Mouse (Mus musculus): ENCODE measurements around the gene Tax1bp3. TPM values are rescaled to one million over a fixed set of nuclear protein-coding genes. Genes with fewer than 3 reads are reported as not detected.

Gene Tax1bp3
- polyA plus RNA-seq, 1 experiment from 2014 or later, result 193 TPM

GRCm38 (mm10) chr11:73185872-73186615 is 9.2 kb downstream of the Tax1bp3 start:
- Histone ChIP-seq H3K27me3 (no peaks in the 10 kb centered on the region), H3K36me3 (peaks cover 85% of the 10 kb centered on the region), H3K9me3 (no peaks in the 10 kb centered on the region), H3K9ac (replicated peaks) (no peak overlapping the region), H3K4me1 (replicated peaks) (no peaks in the 10 kb centered on the region), H3K27ac (no peak overlapping the region), H3K4me3 (replicated peaks) (no peak overlapping the region), H3K4me2 (replicated peaks) (no peak overlapping the region)
- WGBS, result 94% methylated on average over 10 of the region's 10 CpGs
- no peak; the same call in 1 of the 2 replicates for ATAC-seq

GRCm38 (mm10) chr11:73187231-73187630 is 10.3 kb downstream of the Tax1bp3 start:
- Histone ChIP-seq H3K4me2 (replicated peaks) (no peak overlapping the region), H3K9ac (replicated peaks) (no peak overlapping the region), H3K36me3 (peaks cover 95% of the 10 kb centered on the region), H3K9me3 (no peaks in the 10 kb centered on the region), H3K4me3 (replicated peaks) (no peak overlapping the region), H3K27me3 (no peaks in the 10 kb centered on the region), H3K4me1 (replicated peaks) (no peaks in the 10 kb centered on the region), H3K27ac (no peak overlapping the region)
- ATAC-seq, result no peak
- WGBS, result 89% methylated on average over 6 of the region's 6 CpGs

- H3K4me1 ChIP-seq (replicated peaks), result peaks cover 16% of the 10 kb centered on the region
- H3K9me3 ChIP-seq, result no peaks in the 10 kb centered on the region
- no peaks in the 10 kb centered on the region for H3K27me3 ChIP-seq
- no peak overlapping the region for H3K9ac ChIP-seq (replicated peaks)
- H3K36me3 ChIP-seq, result peaks cover 60% of the 10 kb centered on the region
- H3K4me3 ChIP-seq (replicated peaks), result no peak overlapping the region
- no peak overlapping the region for H3K4me2 ChIP-seq (replicated peaks)
- H3K27ac ChIP-seq, result no peak overlapping the region
- WGBS, result 82% methylated on average over 6 of the region's 6 CpGs
- ATAC-seq, result no peak
Measured at GRCm38 (mm10) chr11:73193047-73193446, 16.2 kb downstream of the Tax1bp3 start.

- 83% methylated on average over 2 of the region's 2 CpGs for WGBS
- H3K4me3 ChIP-seq (replicated peaks), result no peak overlapping the region
Measured at GRCm38 (mm10) chr11:73194444-73194843, 17.6 kb downstream of the Tax1bp3 start.

GRCm38 (mm10) chr11:73198190-73198589 is 21.3 kb downstream of the Tax1bp3 start:
- Histone ChIP-seq H3K36me3 (peaks cover 10% of the 10 kb centered on the region), H3K9ac (replicated peaks) (peak overlapping the region; percentile 84), H3K4me1 (replicated peaks) (peaks cover 28% of the 10 kb centered on the region), H3K4me3 (replicated peaks) (peak overlapping the region; percentile 74), H3K27ac (no peak overlapping the region), H3K27me3 (no peaks in the 10 kb centered on the region), H3K4me2 (replicated peaks) (peak overlapping the region; percentile 91), H3K9me3 (no peaks in the 10 kb centered on the region)
- ATAC-seq, result no peak
- WGBS, result 2% methylated on average over 1 of the region's 1 CpGs

More at GRCm38 (mm10) chr11:73194444-73194843, 17.6 kb downstream of the Tax1bp3 start:
- Histone ChIP-seq H3K27me3 (no peaks in the 10 kb centered on the region), H3K4me2 (replicated peaks) (no peak overlapping the region), H3K9me3 (no peaks in the 10 kb centered on the region), H3K36me3 (peaks cover 46% of the 10 kb centered on the region), H3K9ac (replicated peaks) (no peak overlapping the region), H3K27ac (no peak overlapping the region), H3K4me1 (replicated peaks) (peaks cover 21% of the 10 kb centered on the region)
- no peak for ATAC-seq

GRCm38 (mm10) chr11:73198603-73199229 is 21.8 kb downstream of the Tax1bp3 start, which contains the start of gene Ctns:
TSS of gene Ctns (minus strand) at chr11:73199042.
- Histone ChIP-seq H3K27me3 (no peaks in the 10 kb centered on the region), H3K36me3 (peaks cover 10% of the 10 kb centered on the region), H3K9ac (replicated peaks) (peak within 1 kb of the TSS; percentile 84), H3K27ac (peak within 1 kb of the TSS; percentile 56; the same call in 1 of the 2 replicates), H3K4me3 (replicated peaks) (peak within 1 kb of the TSS; percentile 74), H3K4me2 (replicated peaks) (peak within 1 kb of the TSS; percentile 91), H3K9me3 (no peaks in the 10 kb centered on the region), H3K4me1 (replicated peaks) (peaks cover 28% of the 10 kb centered on the region)
- peak; percentile 97 for ATAC-seq
- under 1% methylated on average over 22 of the region's 22 CpGs for WGBS

GRCm38 (mm10) chr11:73199230-73199712 is 22.4 kb downstream of the Tax1bp3 start, which contains the start of gene Shpk:
TSS of gene Shpk (plus strand) at chr11:73199460.
- peaks cover 28% of the 10 kb centered on the region for H3K4me1 ChIP-seq (replicated peaks)
- H3K36me3 ChIP-seq, result peaks cover 10% of the 10 kb centered on the region
- peak; percentile 97 for ATAC-seq
- WGBS, result under 1% methylated on average over 32 of the region's 32 CpGs
- peak within 1 kb of the TSS; percentile 74 for H3K4me3 ChIP-seq (replicated peaks)
- H3K27me3 ChIP-seq, result no peaks in the 10 kb centered on the region
- H3K9ac ChIP-seq (replicated peaks), result peak within 1 kb of the TSS; percentile 84
- H3K27ac ChIP-seq, result peak within 1 kb of the TSS; percentile 56; the same call in 1 of the 2 replicates
- no peaks in the 10 kb centered on the region for H3K9me3 ChIP-seq
- peak within 1 kb of the TSS; percentile 91 for H3K4me2 ChIP-seq (replicated peaks)

- WGBS, result 5% methylated on average over 12 of the region's 12 CpGs
- Histone ChIP-seq H3K27me3 (no peaks in the 10 kb centered on the region), H3K36me3 (peaks cover 10% of the 10 kb centered on the region), H3K4me2 (replicated peaks) (peak overlapping the region; percentile 91), H3K9ac (replicated peaks) (peak overlapping the region; percentile 84), H3K4me3 (replicated peaks) (peak overlapping the region; percentile 74), H3K4me1 (replicated peaks) (peaks cover 28% of the 10 kb centered on the region), H3K27ac (no peak overlapping the region), H3K9me3 (no peaks in the 10 kb centered on the region)
- no peak for ATAC-seq
Measured at GRCm38 (mm10) chr11:73199879-73200278, 23.0 kb downstream of the Tax1bp3 start.

- 77% methylated on average over 2 of the region's 2 CpGs for WGBS
- no peak for ATAC-seq
- Histone ChIP-seq H3K9ac (replicated peaks) (no peak overlapping the region), H3K4me3 (replicated peaks) (no peak overlapping the region), H3K27me3 (no peaks in the 10 kb centered on the region), H3K4me2 (replicated peaks) (no peak overlapping the region), H3K36me3 (no peaks in the 10 kb centered on the region), H3K4me1 (replicated peaks) (peaks cover 28% of the 10 kb centered on the region), H3K27ac (no peak overlapping the region), H3K9me3 (no peaks in the 10 kb centered on the region)
Measured at GRCm38 (mm10) chr11:73201021-73201420, 24.1 kb downstream of the Tax1bp3 start.

GRCm38 (mm10) chr11:73201597-73201996 is 24.7 kb downstream of the Tax1bp3 start:
- Histone ChIP-seq H3K27me3 (no peaks in the 10 kb centered on the region), H3K27ac (no peak overlapping the region), H3K4me2 (replicated peaks) (no peak overlapping the region), H3K9me3 (no peaks in the 10 kb centered on the region), H3K4me1 (replicated peaks) (peaks cover 27% of the 10 kb centered on the region), H3K4me3 (replicated peaks) (no peak overlapping the region), H3K36me3 (no peaks in the 10 kb centered on the region), H3K9ac (replicated peaks) (no peak overlapping the region)
- WGBS, result 34% methylated on average over 4 of the region's 4 CpGs
- ATAC-seq, result no peak

GRCm38 (mm10) chr11:73203895-73204294 is 27.0 kb downstream of the Tax1bp3 start:
- ATAC-seq, result no peak
- no peak overlapping the region for H3K4me3 ChIP-seq (replicated peaks)
- no peaks in the 10 kb centered on the region for H3K9me3 ChIP-seq
- H3K27me3 ChIP-seq, result no peaks in the 10 kb centered on the region
- no peak overlapping the region for H3K27ac ChIP-seq
- H3K4me1 ChIP-seq (replicated peaks), result peaks cover 7% of the 10 kb centered on the region
- H3K9ac ChIP-seq (replicated peaks), result no peak overlapping the region; the same call in 1 of the 2 replicates
- H3K4me2 ChIP-seq (replicated peaks), result no peak overlapping the region
- no peaks in the 10 kb centered on the region for H3K36me3 ChIP-seq
- 91% methylated on average over 8 of the region's 8 CpGs for WGBS

- no peak overlapping the region for H3K9ac ChIP-seq (replicated peaks)
- peaks cover under 1% of the 10 kb centered on the region; the same call in 1 of the 2 replicates for H3K4me1 ChIP-seq (replicated peaks)
- no peak overlapping the region for H3K27ac ChIP-seq
- H3K27me3 ChIP-seq, result no peaks in the 10 kb centered on the region
- H3K36me3 ChIP-seq, result no peaks in the 10 kb centered on the region
- WGBS, result 87% methylated on average over 7 of the region's 7 CpGs
- no peaks in the 10 kb centered on the region for H3K9me3 ChIP-seq
- no peak for ATAC-seq
- H3K4me2 ChIP-seq (replicated peaks), result no peak overlapping the region
- no peak overlapping the region for H3K4me3 ChIP-seq (replicated peaks)
Measured at GRCm38 (mm10) chr11:73205194-73205593, 28.3 kb downstream of the Tax1bp3 start.

All from midbrain, embryonic 13.5 days (tissue).